In the genomic region with DNA sequence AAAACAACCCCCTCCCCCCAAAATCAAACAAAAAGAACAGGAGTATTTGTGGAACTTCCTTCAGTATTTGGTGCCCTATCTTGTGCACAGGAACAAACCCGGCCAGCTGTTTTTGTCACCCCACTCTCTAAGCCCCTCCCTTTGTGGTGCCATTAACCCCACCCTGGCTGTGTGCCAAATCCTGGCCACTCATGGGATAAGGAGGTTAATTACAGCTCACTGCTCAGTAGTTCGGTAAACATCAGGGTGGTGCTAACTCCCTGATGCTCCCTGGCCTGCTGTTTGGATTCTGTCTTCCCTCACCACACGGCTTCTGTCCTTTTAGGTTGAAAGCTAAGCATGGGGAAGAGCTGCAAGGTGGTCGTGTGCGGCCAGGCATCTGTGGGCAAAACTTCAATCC, we compare ENCODE assay signal across 1 mouse cellular context.
TF ChIP-seq lines count a peak whose summit lies in the region.

No protein-coding gene starts in this region.

TF ChIP-seq in MEL, 35 proteins besides CTCF, POLR2A, EP300 and RAD21 (continued from another document):
- TF ChIP-seq KAT2A (conservative IDR thresholded peaks at IDR 0.05; ENCODE audit: low read depth, low read length) (no peak), ZNF384 (IDR thresholded peaks at IDR 0.05; ENCODE audit: low read depth, low read length) (no peak), CHD1 (IDR thresholded peaks at IDR 0.05; ENCODE audit: low read depth, low read length) (no peak), TAL1 (IDR thresholded peaks at IDR 0.05; ENCODE audit: low read length) (peak; percentile 17; the same call in 1 of the 2 replicates), E2F4 (IDR thresholded peaks at IDR 0.05; ENCODE audit: borderline replicate concordance, low read depth, low read length) (no peak), MXI1 (IDR thresholded peaks at IDR 0.05; ENCODE audit: low read depth, low read length) (peak; percentile 51; the same call in 1 of the 2 replicates), ETS1 (IDR thresholded peaks at IDR 0.05; ENCODE audit: low read depth, low read length) (peak; percentile 97), TCF12 (IDR thresholded peaks at IDR 0.05; ENCODE audit: low read depth, low read length) (peak; percentile 72), USF2 (IDR thresholded peaks at IDR 0.05; ENCODE audit: borderline replicate concordance in 1 of 2, insufficient read depth in 1 of 2, low read depth in 1 of 2, low read length in 2 of 2) (no peak), NELFE (IDR thresholded peaks at IDR 0.05; ENCODE audit: low read depth, low read length) (peak; percentile 55), MYB (IDR thresholded peaks at IDR 0.05; ENCODE audit: low read depth, low read length) (peak; percentile 56; the same call in 1 of the 2 replicates), RCOR1 (IDR thresholded peaks at IDR 0.05; ENCODE audit: low read depth, low read length) (peak; percentile 78; the same call in 1 of the 2 replicates), NRF1 (IDR thresholded peaks at IDR 0.05; ENCODE audit: insufficient read depth, low read depth, low read length, poor library complexity, severe bottlenecking) (no peak), USF1 (IDR thresholded peaks at IDR 0.05; ENCODE audit: low read depth, low read length) (0 out of 2 replicates have a peak, but pooled peaks have one; percentile 30), SMC3 (IDR thresholded peaks at IDR 0.05; ENCODE audit: low read depth, low read length) (peak; percentile 15; the same call in 1 of the 2 replicates), MAZ (IDR thresholded peaks at IDR 0.05; ENCODE audit: low read depth, low read length) (peak; percentile 95), POLR2AphosphoS5 (IDR thresholded peaks at IDR 0.05; ENCODE audit: borderline replicate concordance, low read depth, low read length) (no peak), ELF1 (IDR thresholded peaks at IDR 0.05; ENCODE audit: low read depth, low read length) (peak; percentile 35; the same call in 1 of the 2 replicates), UBTF (IDR thresholded peaks at IDR 0.05; ENCODE audit: borderline replicate concordance, insufficient read depth, low read depth, low read length) (no peak), JUND (IDR thresholded peaks at IDR 0.05; ENCODE audit: low read depth, low read length) (no peak), MYC (IDR thresholded peaks at IDR 0.05; ENCODE audit: low read depth, low read length) (no peak; the same call in 1 of the 2 replicates), ZMIZ1 (IDR thresholded peaks at IDR 0.05; ENCODE audit: low read depth, low read length) (peak; percentile 82)
